Mouse (Mus musculus): Measurements from ENCODE around the gene Foxn2. TPM values are rescaled to one million over a fixed set of nuclear protein-coding genes. Genes with fewer than 3 reads are reported as not detected.

Foxn2 gene
- polyA plus RNA-seq (2015; fragmentation: Nextera tagmentation; extraction: Ambion mirVana): 14.6 and 15.4 TPM in 2 replicates

GRCm38 (mm10) chr17:88440285-88441000 is at the start of gene Foxn2:
Foxn2 (plus strand) TSS chr17:88440711.
- ATAC-seq: peak; percentile 88
- Histone ChIP-seq H3K4me2 (ENCODE audit: low read depth, low read length) (peak within 1 kb of the TSS; percentile 70), H3K27ac (ENCODE audit: low read length) (peak within 1 kb of the TSS; percentile 95), H3K4me1 (ENCODE audit: control insufficient read depth, insufficient read depth, low read length) (peaks cover 7% of the 10 kb centered on the region), H3K4me3 (ENCODE audit: low read length) (peak within 1 kb of the TSS; percentile 96), H3K36me3 (ENCODE audit: control insufficient read depth, insufficient read depth, low read length) (no peaks in the 10 kb centered on the region), H3K27me3 (replicated peaks; ENCODE audit: control insufficient read depth, insufficient read depth, low read length) (no peaks in the 10 kb centered on the region), H3K9ac (ENCODE audit: low read depth, low read length) (peak within 1 kb of the TSS; percentile 95), H3K9me3 (ENCODE audit: control insufficient read depth, low read length) (no peaks in the 10 kb centered on the region)
- under 1% methylated on average over 76 of the region's 93 CpGs for WGBS

- 89% methylated on average over 6 of the region's 6 CpGs for WGBS
- ATAC-seq: no peak
Observed at GRCm38 (mm10) chr17:88397501-88397900, 43.0 kb upstream of the Foxn2 start.

GRCm38 (mm10) chr17:88398090-88398489 is 42.4 kb upstream of the Foxn2 start:
- Histone ChIP-seq H3K4me2 (ENCODE audit: low read depth, low read length) (no peak overlapping the region), H3K27ac (ENCODE audit: low read length) (no peak overlapping the region), H3K4me3 (ENCODE audit: low read length) (no peak overlapping the region), H3K36me3 (ENCODE audit: control insufficient read depth, insufficient read depth, low read length) (no peaks in the 10 kb centered on the region), H3K4me1 (ENCODE audit: control insufficient read depth, insufficient read depth, low read length) (0 out of 2 replicates have a peak, but pooled peaks cover 3% of the 10 kb centered on the region), H3K27me3 (replicated peaks; ENCODE audit: control insufficient read depth, insufficient read depth, low read length) (no peaks in the 10 kb centered on the region), H3K9me3 (ENCODE audit: control insufficient read depth, low read length) (no peaks in the 10 kb centered on the region), H3K9ac (ENCODE audit: low read depth, low read length) (no peak overlapping the region)
- peak; percentile 84 for ATAC-seq
- 65% methylated on average over 6 of the region's 6 CpGs for WGBS

More at GRCm38 (mm10) chr17:88397501-88397900, 43.0 kb upstream of the Foxn2 start:
- H3K4me1 ChIP-seq (ENCODE audit: control insufficient read depth, insufficient read depth, low read length): 0 out of 2 replicates have a peak, but pooled peaks cover 3% of the 10 kb centered on the region
- H3K27ac ChIP-seq (ENCODE audit: low read length): no peak overlapping the region
- H3K9ac ChIP-seq (ENCODE audit: low read depth, low read length): no peak overlapping the region
- H3K4me2 ChIP-seq (ENCODE audit: low read depth, low read length): no peak overlapping the region
- no peaks in the 10 kb centered on the region for H3K27me3 ChIP-seq (replicated peaks; ENCODE audit: control insufficient read depth, insufficient read depth, low read length)
- no peaks in the 10 kb centered on the region for H3K36me3 ChIP-seq (ENCODE audit: control insufficient read depth, insufficient read depth, low read length)
- H3K4me3 ChIP-seq (ENCODE audit: low read length): no peak overlapping the region
- H3K9me3 ChIP-seq (ENCODE audit: control insufficient read depth, low read length): no peaks in the 10 kb centered on the region

GRCm38 (mm10) chr17:88398854-88399253 is 41.7 kb upstream of the Foxn2 start:
- Histone ChIP-seq H3K4me1 (ENCODE audit: control insufficient read depth, insufficient read depth, low read length) (0 out of 2 replicates have a peak, but pooled peaks cover 3% of the 10 kb centered on the region), H3K36me3 (ENCODE audit: control insufficient read depth, insufficient read depth, low read length) (no peaks in the 10 kb centered on the region), H3K4me3 (ENCODE audit: low read length) (no peak overlapping the region), H3K9ac (ENCODE audit: low read depth, low read length) (no peak overlapping the region), H3K27ac (ENCODE audit: low read length) (no peak overlapping the region), H3K27me3 (replicated peaks; ENCODE audit: control insufficient read depth, insufficient read depth, low read length) (no peaks in the 10 kb centered on the region), H3K4me2 (ENCODE audit: low read depth, low read length) (no peak overlapping the region), H3K9me3 (ENCODE audit: control insufficient read depth, low read length) (no peaks in the 10 kb centered on the region)
- 85% methylated on average over 4 of the region's 4 CpGs for WGBS
- no peak for ATAC-seq

DNA sequence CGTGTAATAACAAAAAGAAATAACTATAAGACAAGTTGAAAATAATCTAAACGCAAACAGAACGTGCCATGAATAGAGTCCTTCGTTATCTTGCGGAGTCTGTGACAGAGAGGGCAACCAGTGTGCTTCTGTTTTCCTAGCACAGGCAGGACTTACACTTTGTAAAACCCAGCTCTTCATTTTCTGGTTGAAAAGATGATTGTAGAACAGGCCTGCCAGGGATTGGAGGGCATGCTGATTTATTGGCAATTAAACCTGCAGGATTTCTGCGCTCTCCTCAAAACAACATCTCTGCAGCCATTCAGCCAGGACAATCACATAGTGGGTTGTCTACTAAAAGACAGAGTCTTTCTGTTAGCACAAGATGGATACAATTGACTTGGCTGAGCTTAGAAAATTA is 40.4 kb upstream of the Foxn2 start:
- Histone ChIP-seq H3K4me1 (ENCODE audit: control insufficient read depth, insufficient read depth, low read length) (peaks cover 5% of the 10 kb centered on the region; the same call in 1 of the 2 replicates), H3K36me3 (ENCODE audit: control insufficient read depth, insufficient read depth, low read length) (no peaks in the 10 kb centered on the region), H3K4me3 (ENCODE audit: low read length) (no peak overlapping the region), H3K27me3 (replicated peaks; ENCODE audit: control insufficient read depth, insufficient read depth, low read length) (no peaks in the 10 kb centered on the region), H3K9me3 (ENCODE audit: control insufficient read depth, low read length) (no peaks in the 10 kb centered on the region), H3K27ac (ENCODE audit: low read length) (no peak overlapping the region), H3K4me2 (ENCODE audit: low read depth, low read length) (no peak overlapping the region), H3K9ac (ENCODE audit: low read depth, low read length) (no peak overlapping the region)
- 43% methylated on average over 6 of the region's 6 CpGs for WGBS
- no peak for ATAC-seq

DNA sequence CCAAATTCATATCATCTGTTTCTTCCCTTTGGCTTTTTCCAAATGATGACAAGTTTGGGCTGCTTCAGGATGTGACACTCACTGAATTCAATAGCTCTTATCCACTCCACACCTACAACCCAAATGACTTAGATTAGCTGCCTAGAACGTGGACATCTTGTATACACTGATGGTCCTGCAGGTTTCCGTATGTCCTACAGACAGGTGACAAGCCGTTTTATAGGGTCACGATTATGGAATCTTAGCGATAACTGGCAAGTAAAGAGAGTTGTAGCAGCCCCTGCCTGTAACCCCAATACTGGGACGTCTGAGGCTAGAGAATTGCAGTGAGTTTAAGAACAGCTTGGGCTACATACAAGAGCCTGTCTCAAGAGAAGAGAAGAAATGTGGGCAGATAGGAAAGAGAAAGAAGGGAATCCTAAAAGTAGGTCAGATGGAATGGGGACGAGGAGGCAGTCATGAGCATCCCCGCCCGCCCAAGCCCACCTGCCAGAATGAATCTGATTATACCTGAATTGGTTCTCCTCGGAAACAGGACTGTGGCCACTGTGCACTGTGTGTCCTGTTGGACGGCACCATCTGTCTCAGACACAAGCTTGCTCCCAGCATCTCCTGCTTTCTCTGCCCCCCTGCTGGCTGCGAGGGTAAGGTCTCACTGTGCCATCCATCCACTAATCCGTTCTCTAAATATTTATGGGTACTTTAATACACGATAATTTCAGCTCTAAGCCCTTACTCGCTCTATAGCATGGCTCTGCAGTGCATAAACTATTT is 39.6 kb upstream of the Foxn2 start:
- ATAC-seq: no peak
- WGBS: 67% methylated on average over 15 of the region's 15 CpGs
- no peak overlapping the region for H3K9ac ChIP-seq (ENCODE audit: low read depth, low read length)
- H3K4me1 ChIP-seq (ENCODE audit: control insufficient read depth, insufficient read depth, low read length): peaks cover 5% of the 10 kb centered on the region; the same call in 1 of the 2 replicates
- H3K4me3 ChIP-seq (ENCODE audit: low read length): no peak overlapping the region
- H3K36me3 ChIP-seq (ENCODE audit: control insufficient read depth, insufficient read depth, low read length): no peaks in the 10 kb centered on the region
- no peak overlapping the region for H3K27ac ChIP-seq (ENCODE audit: low read length)
- H3K9me3 ChIP-seq (ENCODE audit: control insufficient read depth, low read length): no peaks in the 10 kb centered on the region
- no peak overlapping the region for H3K4me2 ChIP-seq (ENCODE audit: low read depth, low read length)
- H3K27me3 ChIP-seq (replicated peaks; ENCODE audit: control insufficient read depth, insufficient read depth, low read length): no peaks in the 10 kb centered on the region

- H3K27me3 ChIP-seq (replicated peaks; ENCODE audit: control insufficient read depth, insufficient read depth, low read length): no peaks in the 10 kb centered on the region
- peaks cover 4% of the 10 kb centered on the region; the same call in 1 of the 2 replicates for H3K4me1 ChIP-seq (ENCODE audit: control insufficient read depth, insufficient read depth, low read length)
- no peak overlapping the region for H3K9ac ChIP-seq (ENCODE audit: low read depth, low read length)
- H3K4me3 ChIP-seq (ENCODE audit: low read length): no peak overlapping the region
- H3K27ac ChIP-seq (ENCODE audit: low read length): no peak overlapping the region
- H3K36me3 ChIP-seq (ENCODE audit: control insufficient read depth, insufficient read depth, low read length): no peaks in the 10 kb centered on the region
- no peaks in the 10 kb centered on the region for H3K9me3 ChIP-seq (ENCODE audit: control insufficient read depth, low read length)
- WGBS: 75% methylated on average over 6 of the region's 6 CpGs
- 0 out of 2 replicates have a peak, but pooled peaks have one; percentile 34 for ATAC-seq
- no peak overlapping the region for H3K4me2 ChIP-seq (ENCODE audit: low read depth, low read length)
Observed at GRCm38 (mm10) chr17:88403269-88403668, 37.2 kb upstream of the Foxn2 start.

DNA sequence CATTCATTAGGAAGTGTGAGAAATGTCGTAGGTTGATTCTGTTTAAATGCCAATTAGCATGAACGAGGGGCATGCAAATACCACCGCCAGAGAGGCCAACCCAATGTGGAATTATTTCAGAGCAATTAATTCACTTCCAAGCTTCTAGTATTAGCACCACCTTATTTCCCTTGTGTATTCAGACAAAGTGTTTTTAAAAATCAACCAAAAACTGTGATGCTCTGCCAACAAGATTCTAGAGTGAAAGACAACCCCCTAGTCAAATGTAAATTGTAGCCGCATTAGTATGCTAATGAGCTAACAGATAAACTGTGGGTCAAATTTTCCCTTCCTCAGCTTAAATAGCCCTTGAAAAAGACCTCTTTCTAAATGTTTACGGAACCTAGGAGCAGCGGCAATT is 36.0 kb upstream of the Foxn2 start:
- H3K27me3 ChIP-seq (replicated peaks; ENCODE audit: control insufficient read depth, insufficient read depth, low read length): no peaks in the 10 kb centered on the region
- H3K4me1 ChIP-seq (ENCODE audit: control insufficient read depth, insufficient read depth, low read length): peaks cover 2% of the 10 kb centered on the region; the same call in 1 of the 2 replicates
- 19% methylated on average over 6 of the region's 6 CpGs for WGBS
- H3K9ac ChIP-seq (ENCODE audit: low read depth, low read length): no peak overlapping the region
- ATAC-seq: no peak
- H3K36me3 ChIP-seq (ENCODE audit: control insufficient read depth, insufficient read depth, low read length): no peaks in the 10 kb centered on the region
- no peaks in the 10 kb centered on the region for H3K9me3 ChIP-seq (ENCODE audit: control insufficient read depth, low read length)
- H3K27ac ChIP-seq (ENCODE audit: low read length): no peak overlapping the region
- H3K4me3 ChIP-seq (ENCODE audit: low read length): no peak overlapping the region
- peak overlapping the region; percentile 42 for H3K4me2 ChIP-seq (ENCODE audit: low read depth, low read length)

- H3K9me3 ChIP-seq (ENCODE audit: control insufficient read depth, low read length): no peaks in the 10 kb centered on the region
- H3K27me3 ChIP-seq (replicated peaks; ENCODE audit: control insufficient read depth, insufficient read depth, low read length): no peaks in the 10 kb centered on the region
- peaks cover 2% of the 10 kb centered on the region; the same call in 1 of the 2 replicates for H3K4me1 ChIP-seq (ENCODE audit: control insufficient read depth, insufficient read depth, low read length)
- no peak overlapping the region for H3K27ac ChIP-seq (ENCODE audit: low read length)
- no peak overlapping the region; the same call in 1 of the 2 replicates for H3K4me3 ChIP-seq (ENCODE audit: low read length)
- peak; percentile 43; the same call in 1 of the 2 replicates for ATAC-seq
- peak overlapping the region; percentile 42 for H3K4me2 ChIP-seq (ENCODE audit: low read depth, low read length)
- no peaks in the 10 kb centered on the region for H3K36me3 ChIP-seq (ENCODE audit: control insufficient read depth, insufficient read depth, low read length)
- H3K9ac ChIP-seq (ENCODE audit: low read depth, low read length): no peak overlapping the region
- 29% methylated on average over 19 of the region's 19 CpGs for WGBS
Observed at GRCm38 (mm10) chr17:88405076-88405475, 35.4 kb upstream of the Foxn2 start.
